Mouse (Mus musculus): ENCODE data around the gene Apln. TPM values are rescaled to one million over a fixed set of nuclear protein-coding genes. Genes with fewer than 3 reads are reported as not detected.

The Apln gene
- polyA plus RNA-seq (2012; ENCODE audit: insufficient read depth, insufficient read length, low replicate concordance, missing spikeins), result not detected in 2 replicates

- Histone ChIP-seq H3K27ac (ENCODE audit: insufficient read depth, low read depth, low read length) (peak within 1 kb of the TSS; percentile 8; the same call in 1 of the 2 replicates), H3K4me3 (ENCODE audit: insufficient read depth, low read depth, low read length) (peak within 1 kb of the TSS; percentile 50), H3K4me1 (ENCODE audit: control insufficient read depth, insufficient read depth, low read length) (peaks cover 10% of the 10 kb centered on the region; the same call in 1 of the 2 replicates)
- WGBS, result 23% methylated on average over 70 of the region's 73 CpGs
- TF ChIP-seq CTCF (IDR thresholded peaks at IDR 0.05; ENCODE audit: insufficient read depth, low read depth, low read length) (no peak), POLR2A (IDR thresholded peaks at IDR 0.05; ENCODE audit: insufficient read depth, low read depth, low read length) (no peak)
Observed at GRCm38 (mm10) chrX:48034144-48035113, at the start of gene Apln. TSS of gene Apln (minus strand) at chrX:48034853.

- WGBS, result 47% methylated on average over 5 of the region's 5 CpGs
- H3K4me1 ChIP-seq (ENCODE audit: control insufficient read depth, insufficient read depth, low read length), result no peaks in the 10 kb centered on the region
- H3K4me3 ChIP-seq (ENCODE audit: insufficient read depth, low read depth, low read length), result no peak overlapping the region
- no peak overlapping the region for H3K27ac ChIP-seq (ENCODE audit: insufficient read depth, low read depth, low read length)
- TF ChIP-seq CTCF (IDR thresholded peaks at IDR 0.05; ENCODE audit: insufficient read depth, low read depth, low read length) (no peak), POLR2A (IDR thresholded peaks at IDR 0.05; ENCODE audit: insufficient read depth, low read depth, low read length) (no peak)
Observed at GRCm38 (mm10) chrX:48082364-48082763, 47.7 kb upstream of the Apln start.

- no peak overlapping the region for H3K4me3 ChIP-seq (ENCODE audit: insufficient read depth, low read depth, low read length)
- H3K27ac ChIP-seq (ENCODE audit: insufficient read depth, low read depth, low read length), result no peak overlapping the region
- TF ChIP-seq CTCF (IDR thresholded peaks at IDR 0.05; ENCODE audit: insufficient read depth, low read depth, low read length), result no peak
- no peak for TF ChIP-seq POLR2A (IDR thresholded peaks at IDR 0.05; ENCODE audit: insufficient read depth, low read depth, low read length)
- 79% methylated on average over 4 of the region's 4 CpGs for WGBS
- no peaks in the 10 kb centered on the region for H3K4me1 ChIP-seq (ENCODE audit: control insufficient read depth, insufficient read depth, low read length)
Observed at GRCm38 (mm10) chrX:48076806-48077425, 42.3 kb upstream of the Apln start.

GRCm38 (mm10) chrX:48074691-48075090 lies 40.0 kb upstream of the Apln start:
- Histone ChIP-seq H3K27ac (ENCODE audit: insufficient read depth, low read depth, low read length) (no peak overlapping the region), H3K4me3 (ENCODE audit: insufficient read depth, low read depth, low read length) (no peak overlapping the region), H3K4me1 (ENCODE audit: control insufficient read depth, insufficient read depth, low read length) (no peaks in the 10 kb centered on the region)
- WGBS, result 80% methylated on average over 3 of the region's 3 CpGs
- TF ChIP-seq CTCF (IDR thresholded peaks at IDR 0.05; ENCODE audit: insufficient read depth, low read depth, low read length) (no peak), POLR2A (IDR thresholded peaks at IDR 0.05; ENCODE audit: insufficient read depth, low read depth, low read length) (no peak)

GRCm38 (mm10) chrX:48072401-48072800 lies 37.7 kb upstream of the Apln start:
- Histone ChIP-seq H3K27ac (ENCODE audit: insufficient read depth, low read depth, low read length) (no peak overlapping the region), H3K4me3 (ENCODE audit: insufficient read depth, low read depth, low read length) (no peak overlapping the region), H3K4me1 (ENCODE audit: control insufficient read depth, insufficient read depth, low read length) (no peaks in the 10 kb centered on the region)
- TF ChIP-seq POLR2A (IDR thresholded peaks at IDR 0.05; ENCODE audit: insufficient read depth, low read depth, low read length), result no peak
- TF ChIP-seq CTCF (IDR thresholded peaks at IDR 0.05; ENCODE audit: insufficient read depth, low read depth, low read length), result no peak
- 70% methylated on average over 5 of the region's 5 CpGs for WGBS

GRCm38 (mm10) chrX:48071961-48072360 lies 37.3 kb upstream of the Apln start:
- TF ChIP-seq POLR2A (IDR thresholded peaks at IDR 0.05; ENCODE audit: insufficient read depth, low read depth, low read length) (no peak), CTCF (IDR thresholded peaks at IDR 0.05; ENCODE audit: insufficient read depth, low read depth, low read length) (no peak)
- no peaks in the 10 kb centered on the region for H3K4me1 ChIP-seq (ENCODE audit: control insufficient read depth, insufficient read depth, low read length)
- H3K4me3 ChIP-seq (ENCODE audit: insufficient read depth, low read depth, low read length), result no peak overlapping the region
- 53% methylated on average over 3 of the region's 3 CpGs for WGBS
- H3K27ac ChIP-seq (ENCODE audit: insufficient read depth, low read depth, low read length), result no peak overlapping the region

- 77% methylated on average over 3 of the region's 3 CpGs for WGBS
- Histone ChIP-seq H3K4me3 (ENCODE audit: insufficient read depth, low read depth, low read length) (no peak overlapping the region), H3K27ac (ENCODE audit: insufficient read depth, low read depth, low read length) (no peak overlapping the region), H3K4me1 (ENCODE audit: control insufficient read depth, insufficient read depth, low read length) (no peaks in the 10 kb centered on the region)
- no peak for TF ChIP-seq CTCF (IDR thresholded peaks at IDR 0.05; ENCODE audit: insufficient read depth, low read depth, low read length)
- TF ChIP-seq POLR2A (IDR thresholded peaks at IDR 0.05; ENCODE audit: insufficient read depth, low read depth, low read length), result no peak
Observed at GRCm38 (mm10) chrX:48066891-48067290, 32.2 kb upstream of the Apln start.

GRCm38 (mm10) chrX:48064166-48064853 lies 29.7 kb upstream of the Apln start:
- H3K27ac ChIP-seq (ENCODE audit: insufficient read depth, low read depth, low read length), result no peak overlapping the region
- no peak overlapping the region for H3K4me3 ChIP-seq (ENCODE audit: insufficient read depth, low read depth, low read length)
- H3K4me1 ChIP-seq (ENCODE audit: control insufficient read depth, insufficient read depth, low read length), result no peaks in the 10 kb centered on the region
- WGBS, result 47% methylated on average over 5 of the region's 5 CpGs
- TF ChIP-seq POLR2A (IDR thresholded peaks at IDR 0.05; ENCODE audit: insufficient read depth, low read depth, low read length) (no peak), CTCF (IDR thresholded peaks at IDR 0.05; ENCODE audit: insufficient read depth, low read depth, low read length) (no peak)

All from olfactory bulb, adult 2 months (tissue).